Mouse (Mus musculus) hindbrain, embryonic 12.5 days (tissue): ENCODE measurements at regions not wholly inside any gene's neighbourhood (a gene's known extent, or its start where the extent isn't known, plus 50 kb on each side); places are given as distances from the start of the nearest gene placed in this dataset.

ENCODE experiments used
- ATAC-seq: fragments of 200-750 bp; cut with Nextera tagmentation; 2 replicates; pipeline ENCODE4 v1.8.0; 2017; ENCODE audit warnings: moderate TSS enrichment; ENCODE audit not compliant: low FRiP score
- H3K27ac ChIP-seq: fragments of 300-500 bp; sonication (generic); 2 replicates; pipeline ENCODE4 v1.5.1; 2016; ENCODE audit warnings: mild to moderate bottlenecking
- H3K27me3 ChIP-seq: fragments of 300-500 bp; sonication (generic); 2 replicates; pipeline ENCODE4 v1.6.1; 2016; ENCODE audit warnings: mild to moderate bottlenecking
- H3K36me3 ChIP-seq: fragments of 300-500 bp; sonication (generic); 2 replicates; pipeline ENCODE4 v1.6.1; 2016; ENCODE audit warnings: mild to moderate bottlenecking
- H3K4me1 ChIP-seq: fragments of 300-500 bp; sonication (generic); 2 replicates; pipeline ENCODE4 v1.6.1; 2016
- H3K4me2 ChIP-seq: fragments of 300-500 bp; sonication (generic); replicated peaks from 2 replicates; pipeline ENCODE4 v1.6.1; 2016; ENCODE audit warnings: mild to moderate bottlenecking
- H3K4me3 ChIP-seq: fragments of 300-500 bp; sonication (generic); 2 replicates; pipeline ENCODE4 v1.5.1; 2016; ENCODE audit warnings: mild to moderate bottlenecking
- H3K9ac ChIP-seq: fragments of 300-500 bp; sonication (generic); 2 replicates; pipeline ENCODE4 v1.6.1; 2016; ENCODE audit warnings: mild to moderate bottlenecking, moderate library complexity
- H3K9me3 ChIP-seq: fragments of 300-500 bp; sonication (generic); replicated peaks from 2 replicates; pipeline ENCODE4 v1.6.1; 2016; ENCODE audit warnings: mild to moderate bottlenecking
- WGBS: fragments of 180-500 bp; shearing (Covaris S2); methylation state at CpG from one replicate; pipeline ENCODE4 v1.1.7; 2016; 5-methylcytosine and 5-hydroxymethylcytosine counted together

DNA sequence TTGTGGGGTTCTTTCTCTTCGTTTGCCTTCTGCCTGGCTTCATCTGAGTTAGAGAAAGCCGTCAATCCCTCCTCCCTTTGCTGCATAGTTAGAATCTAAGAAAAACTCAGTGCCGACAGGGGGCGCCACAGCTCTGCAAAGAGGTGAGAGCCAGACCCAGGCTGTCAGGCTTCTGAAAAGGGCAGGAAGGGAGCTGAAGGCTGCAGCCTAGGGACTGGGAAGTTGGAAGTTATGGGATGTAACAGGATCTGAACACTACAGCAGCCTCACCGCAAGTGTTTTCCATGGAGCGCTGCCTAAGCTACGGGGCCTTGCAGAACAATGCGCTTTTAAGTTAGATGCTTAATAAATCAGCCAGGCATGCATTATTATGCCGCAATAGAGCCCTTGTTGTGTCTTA is 379.7 kb downstream of the Slc4a3 start:
- H3K4me1 ChIP-seq = peaks cover 7% of the 10 kb centered on the region
- H3K9me3 ChIP-seq = no peaks in the 10 kb centered on the region
- H3K4me3 ChIP-seq = no peak overlapping the region
- no peak overlapping the region for H3K9ac ChIP-seq
- H3K27ac ChIP-seq = no peak overlapping the region
- ATAC-seq = peak; percentile 82
- H3K4me2 ChIP-seq = peak overlapping the region; percentile 23; the same call in 1 of the 2 replicates
- WGBS = 8% methylated on average over 9 of the region's 9 CpGs
- H3K36me3 ChIP-seq = no peaks in the 10 kb centered on the region
- H3K27me3 ChIP-seq = no peaks in the 10 kb centered on the region; the same call in 1 of the 2 replicates

GRCm38 (mm10) chr1:75931852-75932251 is 385.8 kb downstream of the Slc4a3 start:
- Histone ChIP-seq H3K9ac (no peak overlapping the region), H3K27ac (no peak overlapping the region), H3K4me3 (no peak overlapping the region), H3K36me3 (no peaks in the 10 kb centered on the region), H3K27me3 (no peaks in the 10 kb centered on the region; the same call in 1 of the 2 replicates), H3K4me1 (no peaks in the 10 kb centered on the region; the same call in 1 of the 2 replicates), H3K9me3 (no peaks in the 10 kb centered on the region), H3K4me2 (no peak overlapping the region)
- WGBS = 67% methylated on average over 2 of the region's 2 CpGs
- ATAC-seq = no peak

- ATAC-seq = no peak
Measured at GRCm38 (mm10) chr1:75933831-75934230, 387.8 kb downstream of the Slc4a3 start.

DNA sequence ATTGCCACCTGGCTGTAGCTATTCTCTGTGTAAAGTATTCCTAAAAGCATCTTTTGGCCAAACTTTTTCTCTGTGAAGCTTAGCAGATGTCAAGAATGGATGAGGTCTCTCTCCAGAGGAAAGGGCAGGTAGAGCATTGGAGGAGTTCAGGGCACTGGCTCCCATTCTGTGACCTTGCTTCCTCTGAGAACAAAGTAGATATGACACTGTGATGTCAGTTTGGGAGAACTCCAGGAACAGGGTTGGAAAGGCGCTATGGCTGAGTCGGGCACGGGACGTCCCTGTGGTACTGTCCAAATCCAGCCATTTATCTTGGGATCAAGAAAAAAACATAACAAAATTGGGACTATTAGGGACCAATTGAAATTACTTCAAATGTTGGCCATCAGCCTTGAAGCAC is 388.7 kb downstream of the Slc4a3 start:
- no peak overlapping the region for H3K27ac ChIP-seq
- no peaks in the 10 kb centered on the region; the same call in 1 of the 2 replicates for H3K4me1 ChIP-seq
- no peaks in the 10 kb centered on the region for H3K9me3 ChIP-seq
- ATAC-seq = no peak
- WGBS = 94% methylated on average over 4 of the region's 4 CpGs
- no peaks in the 10 kb centered on the region for H3K36me3 ChIP-seq
- H3K9ac ChIP-seq = no peak overlapping the region
- H3K4me2 ChIP-seq = no peak overlapping the region
- H3K4me3 ChIP-seq = no peak overlapping the region
- H3K27me3 ChIP-seq = no peaks in the 10 kb centered on the region

More at GRCm38 (mm10) chr1:75933831-75934230, 387.8 kb downstream of the Slc4a3 start:
- H3K9me3 ChIP-seq = no peaks in the 10 kb centered on the region
- no peaks in the 10 kb centered on the region for H3K36me3 ChIP-seq
- no peaks in the 10 kb centered on the region; the same call in 1 of the 2 replicates for H3K4me1 ChIP-seq
- H3K27ac ChIP-seq = no peak overlapping the region
- H3K9ac ChIP-seq = no peak overlapping the region
- no peak overlapping the region for H3K4me3 ChIP-seq
- H3K4me2 ChIP-seq = no peak overlapping the region
- H3K27me3 ChIP-seq = no peaks in the 10 kb centered on the region
- WGBS = 66% methylated on average over 4 of the region's 4 CpGs

DNA sequence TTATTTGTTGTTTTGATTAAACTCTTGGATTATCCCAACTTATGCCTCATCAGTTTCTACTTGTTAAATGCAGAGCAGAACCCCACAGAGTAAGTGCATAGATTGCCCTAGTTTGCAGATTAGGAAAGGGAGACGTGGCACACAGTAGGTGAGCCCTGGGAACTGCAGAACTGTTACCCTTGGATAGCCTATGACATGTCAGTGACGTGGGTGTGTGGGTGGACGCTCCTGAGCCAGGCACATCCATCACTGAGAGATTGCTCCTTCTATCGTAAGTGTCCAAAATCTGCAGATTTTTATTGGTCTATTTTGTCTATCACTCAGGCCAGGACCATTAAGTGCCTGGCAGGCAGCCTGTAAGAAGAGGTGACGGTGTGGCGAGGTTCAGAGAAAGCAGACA is 389.8 kb downstream of the Slc4a3 start:
- no peak overlapping the region for H3K27ac ChIP-seq
- no peak overlapping the region for H3K9ac ChIP-seq
- no peaks in the 10 kb centered on the region for H3K27me3 ChIP-seq
- no peak overlapping the region for H3K4me2 ChIP-seq
- H3K36me3 ChIP-seq = no peaks in the 10 kb centered on the region
- H3K9me3 ChIP-seq = no peaks in the 10 kb centered on the region
- no peaks in the 10 kb centered on the region; the same call in 1 of the 2 replicates for H3K4me1 ChIP-seq
- no peak for ATAC-seq
- WGBS = 74% methylated on average over 6 of the region's 6 CpGs
- H3K4me3 ChIP-seq = no peak overlapping the region

DNA sequence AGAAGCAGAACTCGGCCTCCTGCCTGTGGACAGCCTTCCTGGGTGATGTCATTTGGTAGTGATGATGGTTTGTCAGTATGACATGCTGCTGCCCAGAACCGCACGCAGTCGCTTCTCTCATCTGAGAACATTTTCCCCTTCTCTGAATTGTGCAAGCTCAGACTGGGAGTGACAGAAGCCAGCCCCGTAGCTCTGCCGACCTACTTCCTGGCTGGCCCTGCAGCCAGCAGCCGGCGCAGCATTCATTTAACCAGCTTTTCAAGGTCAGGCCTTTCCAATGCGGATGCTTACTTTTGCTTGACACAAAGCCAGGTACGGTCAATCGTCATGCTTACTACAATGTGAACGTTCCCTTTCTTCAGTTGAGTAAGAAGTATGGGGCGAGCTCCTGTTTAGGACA is 390.5 kb downstream of the Slc4a3 start:
- Histone ChIP-seq H3K4me1 (no peaks in the 10 kb centered on the region; the same call in 1 of the 2 replicates), H3K4me2 (no peak overlapping the region), H3K27ac (no peak overlapping the region), H3K9ac (no peak overlapping the region), H3K27me3 (no peaks in the 10 kb centered on the region), H3K4me3 (no peak overlapping the region), H3K36me3 (no peaks in the 10 kb centered on the region), H3K9me3 (no peaks in the 10 kb centered on the region)
- no peak for ATAC-seq
- WGBS = 75% methylated on average over 13 of the region's 13 CpGs

DNA sequence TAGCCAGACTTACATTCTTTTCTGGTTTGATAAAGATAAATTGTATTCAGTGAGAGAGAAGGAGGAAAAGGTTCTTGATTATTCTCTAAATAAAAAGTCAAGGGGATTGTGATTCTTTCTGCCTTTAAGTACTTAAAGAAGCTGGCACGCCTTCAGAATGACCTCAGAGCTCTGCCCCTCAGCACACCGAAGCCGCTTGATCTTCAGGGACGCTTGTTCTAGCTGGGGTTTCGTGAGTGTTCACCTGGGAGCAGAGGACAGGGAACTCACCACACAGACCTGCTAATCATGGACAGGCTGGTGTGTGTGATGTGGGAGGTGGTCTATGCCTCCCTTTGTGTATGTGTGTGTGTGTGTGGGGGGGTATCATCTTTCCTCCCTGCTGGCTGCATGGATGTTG is 391.3 kb downstream of the Slc4a3 start:
- WGBS = 78% methylated on average over 5 of the region's 5 CpGs
- no peaks in the 10 kb centered on the region; the same call in 1 of the 2 replicates for H3K4me1 ChIP-seq
- no peak for ATAC-seq
- no peaks in the 10 kb centered on the region for H3K36me3 ChIP-seq
- no peak overlapping the region for H3K4me3 ChIP-seq
- no peak overlapping the region for H3K4me2 ChIP-seq
- no peak overlapping the region for H3K9ac ChIP-seq
- no peaks in the 10 kb centered on the region for H3K9me3 ChIP-seq
- H3K27ac ChIP-seq = no peak overlapping the region
- H3K27me3 ChIP-seq = no peaks in the 10 kb centered on the region

DNA sequence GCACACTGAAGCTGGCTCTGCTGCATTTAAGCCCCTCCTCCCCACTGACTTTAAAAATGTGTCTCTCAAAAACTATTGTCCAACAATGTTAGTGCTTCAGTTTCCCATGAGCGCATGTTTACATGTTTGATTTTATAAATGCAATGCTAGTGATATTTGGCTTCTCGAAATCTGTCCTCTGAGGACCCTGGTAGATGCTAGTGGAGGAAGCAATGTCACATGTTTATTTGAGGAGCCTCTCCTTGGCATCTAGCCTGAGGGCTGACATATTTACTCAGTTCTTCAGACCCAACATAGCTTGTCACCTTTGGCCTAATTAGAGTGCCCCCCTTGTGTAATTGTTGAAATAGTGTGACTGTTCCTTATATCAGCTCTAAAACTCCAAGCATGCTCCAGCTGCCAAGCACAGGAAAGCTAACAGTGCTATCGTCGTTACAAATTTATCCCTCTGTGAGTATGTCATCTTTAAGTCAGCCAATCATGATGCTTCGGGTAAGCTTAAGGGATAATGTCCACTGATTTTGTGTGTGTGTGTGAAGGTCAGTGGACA is 400.3 kb downstream of the Slc4a3 start:
- H3K27ac ChIP-seq = no peak overlapping the region
- H3K4me1 ChIP-seq = no peaks in the 10 kb centered on the region

DNA sequence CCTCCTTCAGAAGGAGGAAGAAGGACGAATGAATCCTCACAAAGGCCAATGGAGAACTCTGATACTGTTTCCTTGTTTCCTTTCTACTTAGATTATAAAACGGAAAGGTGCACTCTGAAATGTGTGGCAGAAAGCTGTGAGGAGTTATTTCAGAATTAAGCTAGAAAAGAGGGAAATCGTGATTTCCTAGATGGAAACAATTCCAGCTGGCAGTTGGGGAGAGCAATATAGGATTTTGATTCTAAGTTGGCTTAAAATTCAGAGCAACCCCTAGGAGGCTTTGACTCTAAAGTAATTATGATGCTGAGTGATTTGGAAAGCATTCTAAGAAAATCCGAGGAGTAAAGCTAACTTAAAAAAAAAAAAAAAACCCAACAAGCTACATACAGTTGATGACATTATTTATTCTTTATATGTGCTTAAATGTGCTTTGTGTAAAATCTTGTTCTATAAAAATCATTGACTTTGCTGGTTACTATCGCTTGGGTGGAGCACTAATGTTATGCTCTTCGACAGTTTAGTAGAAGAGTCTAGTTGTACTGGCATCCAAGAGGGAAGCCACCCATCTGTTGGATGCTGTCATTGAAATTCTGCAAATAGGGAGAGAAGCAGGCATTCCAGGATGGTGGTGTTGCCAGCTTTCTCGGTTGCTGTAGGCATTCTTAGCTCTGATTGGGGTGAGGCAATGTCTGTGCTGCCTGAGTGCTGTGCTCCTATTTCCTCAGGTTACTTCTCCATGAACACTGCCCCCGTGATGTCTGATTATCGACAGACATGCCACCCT is 432.3 kb downstream of the Slc4a3 start:
- no peak overlapping the region for H3K9ac ChIP-seq
- H3K9me3 ChIP-seq = no peaks in the 10 kb centered on the region
- no peak overlapping the region for H3K4me3 ChIP-seq
- no peaks in the 10 kb centered on the region for H3K27me3 ChIP-seq
- H3K4me1 ChIP-seq = no peaks in the 10 kb centered on the region
- 90% methylated on average over 9 of the region's 9 CpGs for WGBS
- no peak overlapping the region for H3K27ac ChIP-seq
- H3K36me3 ChIP-seq = no peaks in the 10 kb centered on the region
- no peak overlapping the region for H3K4me2 ChIP-seq
- ATAC-seq = no peak

More for the DNA sequence above, 400.3 kb downstream of the Slc4a3 start:
- H3K9ac ChIP-seq = no peak overlapping the region
- no peaks in the 10 kb centered on the region for H3K27me3 ChIP-seq
- H3K36me3 ChIP-seq = no peaks in the 10 kb centered on the region
- H3K4me2 ChIP-seq = no peak overlapping the region
- no peak for ATAC-seq
- H3K4me3 ChIP-seq = no peak overlapping the region
- 85% methylated on average over 5 of the region's 5 CpGs for WGBS
- H3K9me3 ChIP-seq = no peaks in the 10 kb centered on the region

- H3K9me3 ChIP-seq = no peaks in the 10 kb centered on the region
- H3K9ac ChIP-seq = no peak overlapping the region
- WGBS = 83% methylated on average over 8 of the region's 8 CpGs
- no peaks in the 10 kb centered on the region for H3K36me3 ChIP-seq
- no peaks in the 10 kb centered on the region for H3K27me3 ChIP-seq
- H3K4me2 ChIP-seq = no peak overlapping the region
- H3K27ac ChIP-seq = no peak overlapping the region
- no peak for ATAC-seq
- no peak overlapping the region for H3K4me3 ChIP-seq
- no peaks in the 10 kb centered on the region for H3K4me1 ChIP-seq
Measured at GRCm38 (mm10) chr1:75983057-75983456, 437.0 kb downstream of the Slc4a3 start.

- H3K27ac ChIP-seq = no peak overlapping the region
- no peaks in the 10 kb centered on the region for H3K36me3 ChIP-seq
- no peaks in the 10 kb centered on the region for H3K9me3 ChIP-seq
- H3K4me2 ChIP-seq = no peak overlapping the region
- ATAC-seq = no peak
- no peaks in the 10 kb centered on the region for H3K4me1 ChIP-seq
- H3K9ac ChIP-seq = no peak overlapping the region
- WGBS = 94% methylated on average over 3 of the region's 3 CpGs
- H3K4me3 ChIP-seq = no peak overlapping the region
- H3K27me3 ChIP-seq = no peaks in the 10 kb centered on the region
Measured at GRCm38 (mm10) chr1:75983487-75983886, 437.4 kb downstream of the Slc4a3 start.

DNA sequence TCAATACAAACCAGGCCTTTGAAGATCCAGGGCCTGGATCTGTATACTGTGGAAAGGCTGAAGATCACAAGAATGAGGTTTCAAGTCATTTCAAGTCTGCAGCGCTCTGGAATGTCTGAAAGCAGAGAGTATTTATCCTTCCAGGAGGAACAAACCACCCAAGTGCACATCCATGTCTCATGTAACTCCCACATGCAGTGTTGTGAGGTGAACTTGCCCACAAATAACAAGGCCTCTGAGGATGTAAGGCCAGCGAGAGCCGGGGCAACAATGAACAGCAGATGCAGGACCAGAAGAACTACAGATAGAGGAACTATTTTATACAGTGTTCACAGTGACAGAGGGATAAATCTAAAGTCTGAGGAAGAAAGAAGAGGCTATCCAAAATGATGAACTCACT is 442.4 kb downstream of the Slc4a3 start:
- 67% methylated on average over 3 of the region's 3 CpGs for WGBS
- Histone ChIP-seq H3K27ac (no peak overlapping the region), H3K9ac (no peak overlapping the region), H3K4me2 (no peak overlapping the region), H3K27me3 (no peaks in the 10 kb centered on the region), H3K4me3 (no peak overlapping the region), H3K36me3 (no peaks in the 10 kb centered on the region), H3K4me1 (no peaks in the 10 kb centered on the region), H3K9me3 (no peaks in the 10 kb centered on the region)
- ATAC-seq = no peak

GRCm38 (mm10) chr1:75992039-75992438 is 446.0 kb downstream of the Slc4a3 start:
- H3K27ac ChIP-seq = no peak overlapping the region
- no peak overlapping the region for H3K4me3 ChIP-seq
- no peaks in the 10 kb centered on the region for H3K36me3 ChIP-seq
- ATAC-seq = no peak
- 92% methylated on average over 3 of the region's 3 CpGs for WGBS
- no peaks in the 10 kb centered on the region for H3K27me3 ChIP-seq
- H3K4me2 ChIP-seq = no peak overlapping the region
- H3K4me1 ChIP-seq = no peaks in the 10 kb centered on the region
- H3K9ac ChIP-seq = no peak overlapping the region
- no peaks in the 10 kb centered on the region for H3K9me3 ChIP-seq
